Mouse (Mus musculus) thymus, adult 2 months (tissue): Measurements from ENCODE around the gene Mag.

ENCODE experiments used
- CTCF ChIP-seq: fragments of 200-500 bp; IDR thresholded peaks from 2 replicates; pipeline ENCODE4 v1.5.1; 2012; ENCODE audit warnings: mild to moderate bottlenecking, control low read depth, low read length, moderate library complexity, borderline replicate concordance; ENCODE audit not compliant: control insufficient read depth, poor library complexity, insufficient read depth; ENCODE audit errors: extremely low read depth
- POLR2A ChIP-seq: fragments of 200-500 bp; IDR thresholded peaks from 2 replicates; pipeline ENCODE4 v1.6.1; 2012; ENCODE audit warnings: mild to moderate bottlenecking, low read length, control low read depth, moderate library complexity; ENCODE audit not compliant: control insufficient read depth, poor library complexity, insufficient read depth; ENCODE audit errors: extremely low read depth

- TF ChIP-seq POLR2A (no peak), CTCF (no peak)
Measured at GRCm38 (mm10) chr7:30886852-30887251, 27.8 kb downstream of the Mag start.
